Mouse (Mus musculus): Measurements from ENCODE around the gene Mad2l2.
A peak's percentile ranks its signal among the peaks of the same experiment; 100 is the strongest.

The Mad2l2 gene

GRCm38 (mm10) chr4:148130133-148130532 is at the start of gene Mad2l2:
Mad2l2 (plus strand) TSS chr4:148130384.
- no peak for DNase-seq (ENCODE audit: low spot score)

- DNase-seq (ENCODE audit: low spot score), result no peak
These were observed 49.6 kb upstream of the Mad2l2 start for GRCm38 (mm10) chr4:148080597-148080973.

- no peak for DNase-seq (ENCODE audit: low spot score)
These were observed 49.0 kb upstream of the Mad2l2 start for GRCm38 (mm10) chr4:148081201-148081600.

- DNase-seq (ENCODE audit: low spot score), result peak; percentile 73
These were observed 47.7 kb upstream of the Mad2l2 start for GRCm38 (mm10) chr4:148082257-148083044.

GRCm38 (mm10) chr4:148083176-148083899 is 46.8 kb upstream of the Mad2l2 start:
- DNase-seq (ENCODE audit: low spot score), result no peak

GRCm38 (mm10) chr4:148084261-148084714 is 45.9 kb upstream of the Mad2l2 start:
- no peak for DNase-seq (ENCODE audit: low spot score)

- DNase-seq (ENCODE audit: low spot score), result no peak
These were observed 44.9 kb upstream of the Mad2l2 start for GRCm38 (mm10) chr4:148085131-148085906.

GRCm38 (mm10) chr4:148085907-148086305 is 44.3 kb upstream of the Mad2l2 start:
- no peak for DNase-seq (ENCODE audit: low spot score)

GRCm38 (mm10) chr4:148087091-148087906 is 42.9 kb upstream of the Mad2l2 start:
- DNase-seq (ENCODE audit: low spot score), result no peak

GRCm38 (mm10) chr4:148087907-148088527 is 42.2 kb upstream of the Mad2l2 start, which contains the start of gene Agtrap:
Agtrap (minus strand) TSS chr4:148088031.
- DNase-seq (ENCODE audit: low spot score), result peak; percentile 89

GRCm38 (mm10) chr4:148089166-148089565 is 41.0 kb upstream of the Mad2l2 start:
- no peak for DNase-seq (ENCODE audit: low spot score)

- DNase-seq (ENCODE audit: low spot score), result no peak
These were observed 39.0 kb upstream of the Mad2l2 start for GRCm38 (mm10) chr4:148091181-148091580.

- no peak for DNase-seq (ENCODE audit: low spot score)
These were observed 37.5 kb upstream of the Mad2l2 start for GRCm38 (mm10) chr4:148092551-148093271.

- no peak for DNase-seq (ENCODE audit: low spot score)
These were observed 36.0 kb upstream of the Mad2l2 start for GRCm38 (mm10) chr4:148094161-148094560.

- DNase-seq (ENCODE audit: low spot score), result no peak
These were observed 35.1 kb upstream of the Mad2l2 start for GRCm38 (mm10) chr4:148095081-148095480.

GRCm38 (mm10) chr4:148097936-148098335 is 32.2 kb upstream of the Mad2l2 start:
- DNase-seq (ENCODE audit: low spot score), result no peak

GRCm38 (mm10) chr4:148098666-148099065 is 31.5 kb upstream of the Mad2l2 start:
- DNase-seq (ENCODE audit: low spot score), result no peak

- no peak for DNase-seq (ENCODE audit: low spot score)
These were observed 28.2 kb upstream of the Mad2l2 start for GRCm38 (mm10) chr4:148101801-148102527.

- no peak for DNase-seq (ENCODE audit: low spot score)
These were observed 26.0 kb upstream of the Mad2l2 start for GRCm38 (mm10) chr4:148104146-148104545.

Measured in MN1 (cell line).